Mouse (Mus musculus): ENCODE measurements around the gene Gm33543. TPM values are rescaled to one million over a fixed set of nuclear protein-coding genes. Genes with fewer than 3 reads are reported as not detected.

Gm33543 gene
- polyA plus RNA-seq, 1 experiment: 0.13 TPM

- Histone ChIP-seq H3K4me1 (ENCODE audit: control insufficient read depth, insufficient read depth, low read length) (no peaks in the 10 kb centered on the region), H3K4me3 (ENCODE audit: insufficient read depth, low read length) (no peak overlapping the region), H3K27ac (ENCODE audit: insufficient read depth, low read length) (no peak overlapping the region)
- no peak for TF ChIP-seq CTCF (IDR thresholded peaks at IDR 0.05; ENCODE audit: extremely low read depth, insufficient read depth, low read length)
- no peak for TF ChIP-seq POLR2A (IDR thresholded peaks at IDR 0.05; ENCODE audit: extremely low read depth, insufficient read depth, low read length)
Observed at GRCm38 (mm10) chr10:95867596-95867995, 24.9 kb upstream of the Gm33543 start.

GRCm38 (mm10) chr10:95864349-95865124 is 21.8 kb upstream of the Gm33543 start:
- no peak for TF ChIP-seq POLR2A (IDR thresholded peaks at IDR 0.05; ENCODE audit: extremely low read depth, insufficient read depth, low read length)
- no peak for TF ChIP-seq CTCF (IDR thresholded peaks at IDR 0.05; ENCODE audit: extremely low read depth, insufficient read depth, low read length)
- no peaks in the 10 kb centered on the region for H3K4me1 ChIP-seq (ENCODE audit: control insufficient read depth, insufficient read depth, low read length)
- no peak overlapping the region for H3K27ac ChIP-seq (ENCODE audit: insufficient read depth, low read length)

GRCm38 (mm10) chr10:95862664-95863063 is 19.9 kb upstream of the Gm33543 start:
- no peaks in the 10 kb centered on the region for H3K4me1 ChIP-seq (ENCODE audit: control insufficient read depth, insufficient read depth, low read length)
- TF ChIP-seq CTCF (IDR thresholded peaks at IDR 0.05; ENCODE audit: extremely low read depth, insufficient read depth, low read length) (no peak), POLR2A (IDR thresholded peaks at IDR 0.05; ENCODE audit: extremely low read depth, insufficient read depth, low read length) (no peak)
- no peak overlapping the region for H3K27ac ChIP-seq (ENCODE audit: insufficient read depth, low read length)
- no peak overlapping the region for H3K4me3 ChIP-seq (ENCODE audit: insufficient read depth, low read length)

More at GRCm38 (mm10) chr10:95864349-95865124, 21.8 kb upstream of the Gm33543 start:
- H3K4me3 ChIP-seq (ENCODE audit: insufficient read depth, low read length): no peak overlapping the region

DNA sequence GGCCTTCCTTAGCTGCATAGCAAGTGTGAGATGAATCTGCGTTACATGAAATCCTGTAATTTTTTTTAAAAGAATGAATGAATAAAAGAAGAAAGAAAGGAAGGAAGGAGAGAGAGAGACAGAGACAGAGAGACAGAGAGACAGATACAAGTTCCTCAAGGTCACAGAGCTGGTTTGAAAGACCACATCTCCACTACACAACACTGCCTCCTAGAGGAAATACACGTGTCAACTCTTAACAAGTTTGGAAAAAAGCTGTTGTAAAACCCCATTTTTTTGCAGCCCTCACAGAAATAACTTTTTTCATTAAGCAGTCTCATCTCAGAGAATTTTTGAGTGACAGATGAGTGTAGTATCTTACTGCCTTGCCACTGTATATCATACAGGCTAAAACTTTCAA is 15.4 kb upstream of the Gm33543 start:
- no peaks in the 10 kb centered on the region for H3K4me1 ChIP-seq (ENCODE audit: control insufficient read depth, insufficient read depth, low read length)
- no peak for TF ChIP-seq POLR2A (IDR thresholded peaks at IDR 0.05; ENCODE audit: extremely low read depth, insufficient read depth, low read length)
- TF ChIP-seq CTCF (IDR thresholded peaks at IDR 0.05; ENCODE audit: extremely low read depth, insufficient read depth, low read length): peak; percentile 51
- H3K27ac ChIP-seq (ENCODE audit: insufficient read depth, low read length): no peak overlapping the region
- no peak overlapping the region for H3K4me3 ChIP-seq (ENCODE audit: insufficient read depth, low read length)

GRCm38 (mm10) chr10:95855411-95855810 is 12.7 kb upstream of the Gm33543 start:
- no peak overlapping the region for H3K27ac ChIP-seq (ENCODE audit: insufficient read depth, low read length)
- H3K4me3 ChIP-seq (ENCODE audit: insufficient read depth, low read length): no peak overlapping the region
- no peaks in the 10 kb centered on the region for H3K4me1 ChIP-seq (ENCODE audit: control insufficient read depth, insufficient read depth, low read length)
- TF ChIP-seq CTCF (IDR thresholded peaks at IDR 0.05; ENCODE audit: extremely low read depth, insufficient read depth, low read length) (no peak), POLR2A (IDR thresholded peaks at IDR 0.05; ENCODE audit: extremely low read depth, insufficient read depth, low read length) (no peak)

- Histone ChIP-seq H3K4me3 (ENCODE audit: insufficient read depth, low read length) (no peak overlapping the region), H3K4me1 (ENCODE audit: control insufficient read depth, insufficient read depth, low read length) (no peaks in the 10 kb centered on the region), H3K27ac (ENCODE audit: insufficient read depth, low read length) (no peak overlapping the region)
- no peak for TF ChIP-seq CTCF (IDR thresholded peaks at IDR 0.05; ENCODE audit: extremely low read depth, insufficient read depth, low read length)
- no peak for TF ChIP-seq POLR2A (IDR thresholded peaks at IDR 0.05; ENCODE audit: extremely low read depth, insufficient read depth, low read length)
Observed at GRCm38 (mm10) chr10:95850504-95850903, 7.8 kb upstream of the Gm33543 start.

GRCm38 (mm10) chr10:95846739-95847138 is 4.0 kb upstream of the Gm33543 start:
- H3K4me1 ChIP-seq (ENCODE audit: control insufficient read depth, insufficient read depth, low read length): no peaks in the 10 kb centered on the region
- H3K4me3 ChIP-seq (ENCODE audit: insufficient read depth, low read length): no peak overlapping the region
- TF ChIP-seq CTCF (IDR thresholded peaks at IDR 0.05; ENCODE audit: extremely low read depth, insufficient read depth, low read length): no peak
- TF ChIP-seq POLR2A (IDR thresholded peaks at IDR 0.05; ENCODE audit: extremely low read depth, insufficient read depth, low read length): no peak
- no peak overlapping the region for H3K27ac ChIP-seq (ENCODE audit: insufficient read depth, low read length)

DNA sequence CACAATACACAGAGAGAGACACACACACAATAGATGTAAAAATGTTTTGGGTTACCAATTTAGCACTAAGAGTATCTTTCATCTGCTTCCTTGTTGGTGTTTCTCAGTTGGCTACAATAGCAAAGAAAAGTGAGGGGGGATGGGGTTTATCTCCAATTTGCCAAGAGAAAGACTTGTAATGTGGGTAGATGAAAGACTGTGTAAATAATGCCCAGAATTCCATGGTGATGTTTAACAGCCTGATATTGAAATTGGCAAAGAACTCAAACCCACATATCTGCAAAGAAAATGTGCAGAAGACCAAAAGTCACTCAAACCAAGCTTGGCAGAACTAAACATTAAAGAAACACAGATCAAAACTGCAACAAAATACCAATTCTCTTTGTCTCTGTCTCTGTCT is 3.6 kb upstream of the Gm33543 start:
- TF ChIP-seq POLR2A (IDR thresholded peaks at IDR 0.05; ENCODE audit: extremely low read depth, insufficient read depth, low read length) (no peak), CTCF (IDR thresholded peaks at IDR 0.05; ENCODE audit: extremely low read depth, insufficient read depth, low read length) (no peak)
- Histone ChIP-seq H3K4me1 (ENCODE audit: control insufficient read depth, insufficient read depth, low read length) (no peaks in the 10 kb centered on the region), H3K27ac (ENCODE audit: insufficient read depth, low read length) (no peak overlapping the region), H3K4me3 (ENCODE audit: insufficient read depth, low read length) (no peak overlapping the region)

DNA sequence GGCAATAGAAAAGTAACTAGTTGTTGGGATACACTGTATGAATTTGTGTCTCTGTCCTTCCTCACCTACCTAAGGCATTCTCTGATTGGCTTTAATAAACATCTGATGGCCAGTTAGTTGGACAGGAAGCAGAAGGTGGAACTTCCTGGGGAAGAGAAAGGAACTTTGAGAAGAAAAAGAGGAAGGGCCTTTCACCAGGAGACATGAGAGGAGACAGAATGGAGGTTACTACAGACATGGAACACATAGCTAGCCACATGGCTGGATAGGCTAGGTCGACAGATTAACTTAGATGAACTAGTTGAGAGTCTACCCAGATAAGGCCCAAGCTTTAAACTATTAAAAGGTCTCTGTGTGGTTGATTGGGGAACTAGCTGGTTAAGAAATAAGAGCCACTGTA is 1.1 kb upstream of the Gm33543 start:
- no peak for TF ChIP-seq CTCF (IDR thresholded peaks at IDR 0.05; ENCODE audit: extremely low read depth, insufficient read depth, low read length)
- no peaks in the 10 kb centered on the region for H3K4me1 ChIP-seq (ENCODE audit: control insufficient read depth, insufficient read depth, low read length)
- no peak overlapping the region for H3K4me3 ChIP-seq (ENCODE audit: insufficient read depth, low read length)
- H3K27ac ChIP-seq (ENCODE audit: insufficient read depth, low read length): no peak overlapping the region

GRCm38 (mm10) chr10:95841241-95841640 is 1.5 kb downstream of the Gm33543 start:
- H3K4me3 ChIP-seq (ENCODE audit: insufficient read depth, low read length): no peak overlapping the region
- H3K4me1 ChIP-seq (ENCODE audit: control insufficient read depth, insufficient read depth, low read length): no peaks in the 10 kb centered on the region
- H3K27ac ChIP-seq (ENCODE audit: insufficient read depth, low read length): no peak overlapping the region
- no peak for TF ChIP-seq POLR2A (IDR thresholded peaks at IDR 0.05; ENCODE audit: extremely low read depth, insufficient read depth, low read length)
- no peak for TF ChIP-seq CTCF (IDR thresholded peaks at IDR 0.05; ENCODE audit: extremely low read depth, insufficient read depth, low read length)
